Mouse (Mus musculus): ENCODE measurements around the gene Krtap24-1. TPM values are rescaled to one million over a fixed set of nuclear protein-coding genes. Genes with fewer than 3 reads are reported as not detected.

Krtap24-1 gene
- polyA plus RNA-seq (2014; fragmentation: Illumina TruSeq; extraction: RNeasy Lipid Tissue Mini Kit (QIAGEN cat#74804); ENCODE audit: low read depth, low replicate concordance), result not detected

DNA sequence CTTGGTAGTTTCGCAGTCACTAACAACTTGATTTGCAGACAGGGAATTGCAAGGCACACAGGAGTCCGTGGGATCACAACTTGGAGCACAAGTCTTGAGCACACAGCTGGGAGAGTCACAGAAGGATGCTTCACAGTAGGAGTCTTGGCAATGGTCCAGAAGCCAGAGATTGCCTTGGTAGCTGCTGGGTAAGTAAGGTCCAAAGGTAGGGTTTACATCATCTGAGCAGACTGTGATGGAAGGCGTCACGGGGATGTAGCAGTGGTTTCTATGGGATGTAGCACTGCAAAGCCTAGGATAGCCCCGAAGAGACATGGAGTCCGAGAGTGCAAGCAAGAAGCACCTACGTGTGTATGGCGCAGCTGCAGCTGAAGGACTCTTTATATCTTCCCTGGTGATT is at the start of gene Krtap24-1:
Krtap24-1 (minus strand) TSS at position 358 of the 400 bp plus-strand sequence.

DNA sequence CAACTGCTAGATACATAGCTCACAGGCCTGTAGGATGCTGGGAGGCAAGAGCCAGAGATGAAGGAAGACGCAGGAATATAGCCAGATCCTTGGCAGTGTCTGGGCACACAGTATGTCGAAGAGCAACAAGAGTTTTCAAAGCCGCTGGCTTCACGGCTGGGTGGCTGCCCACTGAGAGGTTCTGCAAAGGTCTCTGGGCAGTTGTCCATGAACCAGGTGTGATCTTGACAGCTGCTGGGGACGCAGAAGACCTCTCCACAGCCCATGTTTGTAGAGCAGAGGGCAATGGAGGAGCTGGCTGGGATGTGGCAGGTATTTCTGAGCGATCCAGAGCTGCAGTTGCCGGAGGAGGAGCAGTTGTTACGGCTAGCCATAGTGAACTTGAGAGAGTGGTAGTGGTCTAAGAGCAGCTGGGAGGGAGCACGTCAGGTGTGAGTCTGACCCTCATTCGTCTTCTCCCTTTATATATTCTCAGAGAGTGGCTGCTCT is 35.3 kb upstream of the Krtap24-1 start, which contains the start of gene Krtap26-1:
Krtap26-1 (minus strand) TSS at position 439 of the 489 bp plus-strand sequence.

DNA sequence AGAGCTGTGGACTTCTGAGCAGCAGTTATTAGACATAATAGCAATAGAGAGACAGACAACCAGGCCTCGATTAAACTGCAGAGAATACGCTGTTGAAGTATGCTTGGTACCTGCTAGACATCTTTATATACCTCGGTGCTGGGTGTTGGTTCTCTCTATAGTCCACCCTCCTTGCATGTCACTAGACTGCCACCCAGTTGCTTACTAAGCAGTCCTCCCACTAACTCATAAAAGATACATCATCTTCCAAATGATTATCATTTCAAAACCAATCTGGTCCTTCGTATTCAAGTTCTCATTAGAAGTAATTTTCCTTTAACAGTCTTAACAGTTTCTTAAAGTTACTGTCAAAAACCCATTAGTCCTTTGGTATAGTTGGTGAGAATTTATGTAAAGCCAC is 15.5 kb upstream of the Krtap24-1 start, which contains the start of gene 2310079G19Rik:
2310079G19Rik (minus strand) TSS at position 101 of the 400 bp plus-strand sequence.

DNA sequence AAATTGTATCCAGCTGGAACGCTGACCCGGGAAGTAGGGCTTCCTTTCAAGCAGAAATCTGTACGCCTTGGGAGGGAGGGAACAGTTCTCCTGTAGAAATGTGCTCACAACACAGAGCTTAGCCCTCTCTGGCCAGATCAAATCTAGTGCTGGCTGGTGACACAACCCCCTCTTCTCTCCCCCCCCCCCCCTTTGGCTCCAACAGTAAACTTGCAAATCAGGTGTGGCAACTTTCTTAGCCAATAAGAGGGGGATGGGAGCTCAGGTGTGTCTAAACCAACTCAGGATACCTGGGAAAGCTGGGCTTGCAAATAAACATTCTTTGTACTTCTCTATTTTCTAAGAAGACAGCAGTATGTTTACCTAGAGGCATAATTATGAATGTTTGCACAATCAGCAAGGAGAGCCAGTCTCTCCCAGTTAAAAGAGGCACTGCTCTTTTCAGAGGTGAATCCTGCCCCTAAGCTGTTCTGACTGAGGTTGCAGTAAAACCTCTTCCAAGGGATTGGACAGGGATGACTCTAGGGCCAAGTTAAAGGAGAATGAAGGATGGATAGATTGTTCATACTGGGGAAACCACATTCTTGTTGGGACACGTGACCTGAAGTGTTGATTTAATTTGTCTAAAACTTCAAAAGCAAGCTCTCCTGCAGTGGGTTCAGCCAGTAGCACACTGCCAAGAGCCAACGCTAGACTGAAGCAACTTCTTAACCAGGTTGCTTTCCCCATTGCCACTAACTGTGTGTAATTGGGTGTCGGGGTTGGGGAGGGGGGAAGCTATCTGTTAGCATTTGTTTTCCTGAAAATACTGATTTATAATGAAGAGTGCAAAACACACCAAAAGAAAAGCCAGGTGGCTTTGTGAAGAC is 48.8 kb downstream of the Krtap24-1 start, which contains the start of gene Cldn8:
Cldn8 (minus strand) TSS at position 139 of the 869 bp plus-strand sequence.

Other genes with a start within 250 kb of the Krtap24-1 start
- gene Cldn17, start 105.3 kb downstream of the Krtap24-1 start, polyA plus RNA-seq (2014; fragmentation: Illumina TruSeq; extraction: RNeasy Lipid Tissue Mini Kit (QIAGEN cat#74804); ENCODE audit: low read depth, low replicate concordance), result not detected
- not detected for gene Cldn8, start 49.1 kb downstream of the Krtap24-1 start, polyA plus RNA-seq (2014; fragmentation: Illumina TruSeq; extraction: RNeasy Lipid Tissue Mini Kit (QIAGEN cat#74804); ENCODE audit: low read depth, low replicate concordance)
- gene 2310079G19Rik, start 15.4 kb upstream of the Krtap24-1 start, polyA plus RNA-seq (2014; fragmentation: Illumina TruSeq; extraction: RNeasy Lipid Tissue Mini Kit (QIAGEN cat#74804); ENCODE audit: low read depth, low replicate concordance), result not detected
- gene Krtap26-1, start 35.5 kb upstream of the Krtap24-1 start, polyA plus RNA-seq (2014; fragmentation: Illumina TruSeq; extraction: RNeasy Lipid Tissue Mini Kit (QIAGEN cat#74804); ENCODE audit: low read depth, low replicate concordance), result not detected
- gene Krtap27-1, start 59.4 kb upstream of the Krtap24-1 start, polyA plus RNA-seq (2014; fragmentation: Illumina TruSeq; extraction: RNeasy Lipid Tissue Mini Kit (QIAGEN cat#74804); ENCODE audit: low read depth, low replicate concordance), result not detected
- not detected for gene 2310061N02Rik, start 95.7 kb upstream of the Krtap24-1 start, polyA plus RNA-seq (2014; fragmentation: Illumina TruSeq; extraction: RNeasy Lipid Tissue Mini Kit (QIAGEN cat#74804); ENCODE audit: low read depth, low replicate concordance)
- gene Krtap13-1, start 116.6 kb upstream of the Krtap24-1 start, polyA plus RNA-seq (2014; fragmentation: Illumina TruSeq; extraction: RNeasy Lipid Tissue Mini Kit (QIAGEN cat#74804); ENCODE audit: low read depth, low replicate concordance), result not detected
- not detected for gene Krtap13, start 139.4 kb upstream of the Krtap24-1 start, polyA plus RNA-seq (2014; fragmentation: Illumina TruSeq; extraction: RNeasy Lipid Tissue Mini Kit (QIAGEN cat#74804); ENCODE audit: low read depth, low replicate concordance)
- gene 2310034C09Rik, start 146.6 kb upstream of the Krtap24-1 start, polyA plus RNA-seq (2014; fragmentation: Illumina TruSeq; extraction: RNeasy Lipid Tissue Mini Kit (QIAGEN cat#74804); ENCODE audit: low read depth, low replicate concordance), result not detected
- not detected for gene 2310057N15Rik, start 161.9 kb upstream of the Krtap24-1 start, polyA plus RNA-seq (2014; fragmentation: Illumina TruSeq; extraction: RNeasy Lipid Tissue Mini Kit (QIAGEN cat#74804); ENCODE audit: low read depth, low replicate concordance)
- not detected for gene Gm5965, start 165.6 kb upstream of the Krtap24-1 start, polyA plus RNA-seq (2014; fragmentation: Illumina TruSeq; extraction: RNeasy Lipid Tissue Mini Kit (QIAGEN cat#74804); ENCODE audit: low read depth, low replicate concordance)
- gene Gm20741, start 199.9 kb upstream of the Krtap24-1 start, polyA plus RNA-seq (2014; fragmentation: Illumina TruSeq; extraction: RNeasy Lipid Tissue Mini Kit (QIAGEN cat#74804); ENCODE audit: low read depth, low replicate concordance), result not detected
- gene Krtap15, start 207.9 kb upstream of the Krtap24-1 start, polyA plus RNA-seq (2014; fragmentation: Illumina TruSeq; extraction: RNeasy Lipid Tissue Mini Kit (QIAGEN cat#74804); ENCODE audit: low read depth, low replicate concordance), result not detected
- gene Krtap14, start 213.9 kb upstream of the Krtap24-1 start, polyA plus RNA-seq (2014; fragmentation: Illumina TruSeq; extraction: RNeasy Lipid Tissue Mini Kit (QIAGEN cat#74804); ENCODE audit: low read depth, low replicate concordance), result not detected